Mouse (Mus musculus) erythroid progenitor cell, adult 5-6 weeks (primary cell): Measurements from ENCODE around the gene Foxb1. TPM values are rescaled to one million over a fixed set of nuclear protein-coding genes. Genes with fewer than 3 reads are reported as not detected.

Source experiments
- ATAC-seq: replicated peaks from 2 replicates; pipeline ENCODE4 v1.8.0; 2016; ENCODE audit warnings: moderate number of reproducible peaks, mild to moderate bottlenecking, moderate TSS enrichment, inconsistent platforms; ENCODE audit not compliant: poor library complexity, low FRiP score, severe bottlenecking
- total RNA-seq, 2 experiments: library from RNA; stranded (forward) in 1 of 2; stranded (reverse) in 1 of 2; fragments of 150-400 nt in 1 of 2; fragments of 186-747, 209-891 nt in 1 of 2; gene quantifications; 2 replicates each; pipeline versions ENCODE4 v1.2.3 to v1.2.4; 2015 to 2017; ENCODE audit warnings: low replicate concordance in 2 of 2

Gene Foxb1
- total RNA-seq, 2 experiments from 2014 or later, result not detected

DNA sequence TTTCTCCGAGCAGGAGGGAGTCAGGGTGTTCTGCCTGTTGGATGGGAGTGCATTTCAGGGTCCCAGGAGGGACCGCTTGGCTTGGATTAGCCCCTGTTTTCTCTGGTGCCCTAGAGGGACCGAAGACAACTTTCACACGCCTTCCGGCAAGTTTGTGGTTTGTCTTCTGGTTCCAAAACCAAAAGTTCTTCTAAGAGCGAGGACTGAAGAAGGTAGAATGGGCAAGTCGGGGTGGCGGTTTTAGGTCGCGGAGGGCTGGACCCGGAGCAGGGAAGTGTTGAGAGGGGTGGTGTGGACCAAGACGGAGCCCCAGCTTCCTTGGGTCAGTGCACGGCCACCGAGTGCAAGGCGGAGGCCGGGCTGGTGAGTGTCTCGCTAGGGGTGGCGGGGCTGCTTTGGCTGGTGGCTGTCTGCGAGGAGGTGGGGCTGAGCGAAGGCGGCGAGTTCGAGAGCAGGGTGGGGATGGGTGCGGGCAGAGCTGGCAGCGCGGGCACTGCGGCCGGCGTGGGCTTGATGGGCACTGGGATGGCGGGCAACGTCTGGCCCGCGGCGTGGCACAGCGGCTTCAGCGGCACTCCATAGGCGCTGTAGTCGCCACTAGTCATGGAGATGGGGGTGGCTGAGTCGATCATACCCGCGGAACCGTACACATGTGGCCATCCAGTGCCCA, 1.7 kb downstream of the Foxb1 start:
- no peak for ATAC-seq

DNA sequence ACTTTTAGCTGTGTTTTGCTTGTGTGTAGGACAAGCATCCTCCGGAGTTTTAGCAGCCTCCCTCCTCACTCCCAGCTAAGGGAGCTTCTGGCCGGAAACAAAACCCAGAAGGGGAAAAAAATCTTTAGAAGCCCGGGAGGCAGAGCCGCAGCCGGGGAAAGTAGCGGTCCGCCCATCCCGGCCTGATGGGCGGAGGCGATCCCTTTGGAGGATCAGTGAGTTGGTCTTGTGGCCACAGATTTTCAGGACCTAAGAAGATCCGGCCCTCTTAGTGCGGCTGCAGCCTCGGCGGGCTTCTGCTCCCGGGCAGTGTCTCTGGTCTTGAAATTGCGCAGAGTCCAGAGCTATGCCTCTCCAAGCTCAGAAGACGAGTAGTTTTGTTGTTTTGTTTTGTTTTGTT, 2.2 kb downstream of the Foxb1 start:
- no peak for ATAC-seq

DNA sequence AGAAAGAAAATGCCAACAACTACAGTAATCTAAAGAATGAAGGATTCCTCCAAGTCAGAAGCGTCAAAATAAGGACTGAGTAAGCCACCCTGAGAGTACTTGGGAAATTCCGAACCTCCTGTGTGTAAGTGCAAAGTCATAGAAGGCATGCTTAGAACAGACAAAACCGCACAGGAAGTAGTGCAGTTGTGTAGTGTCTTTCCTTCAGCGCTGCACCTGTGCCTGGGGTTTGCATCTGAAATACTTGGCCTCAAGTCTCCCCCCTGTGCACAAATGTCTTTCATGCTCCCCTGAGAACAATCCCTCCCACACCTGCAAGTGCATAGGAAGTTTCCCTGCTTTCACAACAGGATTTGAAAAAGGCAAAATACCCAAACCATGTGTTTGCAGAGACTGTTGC, 3.5 kb downstream of the Foxb1 start:
- ATAC-seq, result no peak

DNA sequence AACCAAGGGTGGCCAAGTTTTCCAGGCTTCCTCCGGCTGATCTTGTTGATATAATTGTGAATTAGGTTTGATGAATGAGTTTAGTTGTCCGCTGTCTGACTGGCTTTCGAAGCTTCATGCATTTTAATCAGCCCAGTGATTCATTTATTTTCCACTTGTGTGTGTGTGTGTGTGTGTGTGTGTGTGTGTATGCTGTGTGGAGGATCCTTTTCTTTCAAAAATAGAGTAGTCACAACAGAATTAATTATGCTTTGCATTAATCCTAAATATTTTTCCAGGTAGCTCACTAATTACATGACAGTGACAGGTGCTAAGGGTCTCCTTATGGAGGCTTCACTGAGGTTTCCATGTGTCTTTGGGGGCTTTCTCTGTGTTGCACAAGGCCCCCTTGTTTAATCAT, 4.3 kb downstream of the Foxb1 start:
- ATAC-seq, result no peak

DNA sequence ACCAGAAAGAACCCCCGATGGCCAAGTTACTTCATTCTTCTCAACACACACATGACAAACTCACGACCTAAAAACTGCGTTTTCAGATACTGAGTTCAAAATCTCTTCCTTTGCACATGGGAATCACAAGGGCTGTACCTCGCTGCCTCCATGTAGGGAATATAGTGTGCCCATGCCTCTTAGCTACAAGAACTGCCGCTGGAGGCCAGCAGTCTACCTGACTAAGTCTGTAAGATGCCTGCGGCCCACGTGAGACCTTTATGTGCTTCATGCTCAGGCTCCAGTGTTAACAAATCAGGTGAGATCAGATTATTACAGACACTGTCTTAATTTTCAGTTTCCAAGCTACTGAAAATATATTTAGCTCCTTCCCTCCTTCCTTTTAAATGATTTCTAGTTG, 4.7 kb downstream of the Foxb1 start:
- no peak for ATAC-seq

DNA sequence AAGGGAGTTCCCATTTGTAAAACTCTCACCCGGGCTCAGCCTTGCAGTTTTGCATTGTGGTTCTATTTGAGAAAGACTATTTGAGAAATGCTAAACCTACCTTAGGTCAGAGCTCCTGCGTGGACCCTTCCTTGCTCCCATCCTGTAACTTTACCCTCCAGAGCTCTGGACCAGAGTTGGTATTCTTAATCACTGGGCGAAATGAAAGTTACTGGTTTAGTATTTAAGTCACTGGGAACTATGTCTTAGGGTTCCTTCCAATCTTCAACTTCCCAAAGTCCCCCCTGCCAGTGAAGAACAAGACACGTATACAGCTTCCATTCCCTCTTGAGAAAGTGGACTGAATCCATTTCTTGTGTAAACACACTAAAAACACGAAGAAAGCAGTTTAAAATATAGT, 5.6 kb downstream of the Foxb1 start:
- no peak for ATAC-seq

DNA sequence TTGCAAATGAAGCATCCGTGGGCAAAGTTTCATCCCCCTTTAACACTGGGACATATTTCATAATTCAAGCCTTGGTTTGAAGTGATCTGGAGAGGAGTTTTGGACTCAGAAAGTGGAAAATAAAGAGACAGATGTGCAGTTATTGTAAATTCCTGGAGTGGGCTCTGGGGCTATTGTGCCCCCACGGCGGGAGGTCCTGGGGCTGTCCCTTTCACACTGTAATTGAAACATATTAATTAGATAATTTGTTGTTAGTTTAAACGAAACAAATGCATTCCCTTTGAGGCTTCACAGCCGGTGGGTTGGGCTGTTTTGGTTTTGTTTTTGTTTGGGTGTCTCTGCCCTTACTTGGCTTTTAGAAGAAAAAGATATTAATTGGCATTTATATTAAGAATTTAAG, 6.0 kb downstream of the Foxb1 start:
- ATAC-seq, result no peak

DNA sequence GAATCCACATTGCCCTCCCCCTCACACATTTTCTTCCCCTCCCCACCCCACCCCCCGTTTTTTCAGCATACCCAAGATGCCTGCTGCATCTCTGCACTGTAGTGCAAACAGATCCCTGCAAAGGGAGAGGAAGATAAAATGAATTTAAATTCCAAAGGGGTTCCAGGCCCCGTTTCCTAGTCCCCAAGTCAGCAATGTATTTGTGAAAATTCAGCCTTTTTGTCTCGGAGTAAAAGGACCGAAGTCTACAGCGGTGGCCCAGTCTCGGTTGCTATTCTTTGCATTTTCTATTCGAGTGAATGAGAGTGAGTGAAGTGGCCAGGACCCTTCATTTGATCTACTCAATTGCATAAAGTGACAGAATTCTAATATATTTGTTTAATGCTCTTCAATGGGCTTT, 6.4 kb downstream of the Foxb1 start:
- ATAC-seq, result no peak

DNA sequence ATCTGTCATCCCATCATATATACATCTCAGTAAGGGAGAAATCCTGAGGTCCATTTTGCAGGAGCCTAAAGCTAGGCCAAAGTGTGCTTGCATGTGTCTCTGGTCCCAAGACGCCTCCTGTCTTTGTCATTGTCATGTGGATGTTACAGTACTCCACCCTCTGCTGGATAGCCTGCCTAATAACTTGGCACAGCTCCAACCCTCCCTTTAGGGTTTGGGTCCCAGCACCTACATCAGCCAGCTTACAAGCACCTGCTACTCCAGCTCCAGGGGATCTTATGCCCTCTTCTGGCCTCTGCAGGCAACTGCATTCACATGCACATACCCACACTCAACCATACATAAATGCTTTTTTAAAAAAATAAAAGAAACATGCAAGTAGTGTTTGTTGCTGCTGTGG, 12.8 kb downstream of the Foxb1 start:
- no peak for ATAC-seq

DNA sequence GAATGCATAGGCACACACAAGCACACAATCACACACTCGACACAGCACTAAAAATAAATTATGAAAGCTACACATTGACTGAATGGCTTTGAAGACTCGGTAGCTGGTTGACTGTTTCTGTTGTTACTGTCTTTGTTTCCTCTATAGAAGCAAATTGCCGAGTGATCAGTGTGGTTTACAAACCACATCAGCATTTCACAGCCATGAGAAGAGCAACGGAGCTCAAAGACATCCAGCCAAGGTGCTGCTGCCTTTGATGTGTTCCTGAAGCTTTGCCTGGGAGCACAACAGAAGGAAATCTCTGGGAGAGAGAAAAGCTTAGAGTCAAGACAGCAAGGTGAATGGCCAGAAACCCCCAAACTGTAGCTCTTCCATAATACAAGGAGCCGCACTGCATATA, 32.0 kb downstream of the Foxb1 start:
- no peak for ATAC-seq

DNA sequence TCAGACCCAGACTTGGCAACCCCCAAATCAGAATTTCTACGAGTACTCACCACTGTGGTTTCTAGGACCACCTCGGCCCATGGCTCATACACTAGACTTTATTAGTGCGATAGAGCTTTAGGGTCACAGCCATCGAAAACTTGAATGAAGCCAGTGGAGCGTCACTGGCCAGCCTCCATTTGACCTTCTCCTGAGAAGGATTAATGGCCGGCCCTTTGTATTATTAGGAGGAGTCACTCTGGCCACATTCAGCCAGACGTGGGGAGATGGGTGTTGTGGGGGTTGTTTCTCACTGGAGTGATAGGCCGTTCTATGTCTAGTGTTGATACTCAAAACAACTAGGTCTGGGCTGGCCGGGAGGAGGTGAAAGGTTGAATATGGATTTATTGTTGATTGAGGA, 42.3 kb downstream of the Foxb1 start:
- ATAC-seq, result no peak

DNA sequence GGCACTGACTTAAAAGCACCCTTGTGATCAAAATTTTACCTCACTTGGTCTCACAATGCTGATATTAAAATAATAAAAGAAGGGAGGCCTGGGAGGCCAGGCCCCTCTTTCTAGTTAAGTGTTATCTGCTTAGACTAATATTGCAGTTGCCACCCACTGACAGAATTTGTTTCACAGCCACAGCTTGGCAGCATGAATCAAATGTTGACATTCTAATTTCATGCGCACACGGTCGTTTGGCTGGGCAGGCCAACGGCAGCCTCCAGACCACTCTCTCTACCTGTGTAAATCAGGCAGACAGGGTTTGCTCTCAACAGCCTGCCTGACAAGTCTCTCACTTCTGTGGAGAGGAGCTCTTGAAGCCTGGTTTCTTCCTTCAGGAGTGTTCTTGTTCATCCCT, 44.4 kb downstream of the Foxb1 start:
- no peak for ATAC-seq

DNA sequence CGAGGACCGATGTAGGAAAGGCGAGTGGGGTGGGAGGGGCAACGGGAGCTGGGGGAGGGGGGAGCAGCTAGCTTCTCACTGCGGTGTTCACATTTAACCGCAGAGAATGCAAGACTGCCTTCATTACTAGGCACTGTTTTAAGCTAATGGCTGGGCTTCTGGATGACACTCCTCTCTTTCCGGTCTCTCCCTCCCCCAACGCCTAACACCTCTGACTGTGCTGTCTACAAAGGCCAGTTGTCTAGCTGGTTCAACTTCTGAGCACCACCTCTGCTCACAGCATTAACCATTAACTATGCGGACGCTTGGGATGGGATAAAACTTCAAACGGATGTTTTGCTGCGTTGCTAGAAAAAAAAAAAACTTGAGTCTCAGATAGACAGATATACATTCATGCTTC, 45.3 kb downstream of the Foxb1 start:
- no peak for ATAC-seq

DNA sequence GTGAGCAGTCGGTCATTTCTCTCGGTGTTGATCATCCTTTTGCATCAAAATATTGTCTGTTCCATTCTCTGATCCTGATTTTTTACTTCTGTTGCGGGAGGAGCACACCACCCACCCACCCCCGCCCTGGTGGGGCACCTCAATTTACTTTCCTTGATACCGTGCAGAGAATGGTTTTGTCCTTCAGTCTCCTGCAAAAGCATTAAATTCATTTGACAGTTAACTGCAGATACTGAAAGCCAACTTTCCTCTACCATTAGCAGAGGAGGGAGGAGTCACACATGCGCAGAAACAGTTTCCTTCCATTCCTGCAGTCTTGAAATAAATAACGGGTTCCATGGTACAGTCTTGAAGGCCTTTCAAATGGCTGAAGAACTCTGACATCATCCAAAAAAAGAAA, 46.4 kb downstream of the Foxb1 start:
- ATAC-seq, result no peak

DNA sequence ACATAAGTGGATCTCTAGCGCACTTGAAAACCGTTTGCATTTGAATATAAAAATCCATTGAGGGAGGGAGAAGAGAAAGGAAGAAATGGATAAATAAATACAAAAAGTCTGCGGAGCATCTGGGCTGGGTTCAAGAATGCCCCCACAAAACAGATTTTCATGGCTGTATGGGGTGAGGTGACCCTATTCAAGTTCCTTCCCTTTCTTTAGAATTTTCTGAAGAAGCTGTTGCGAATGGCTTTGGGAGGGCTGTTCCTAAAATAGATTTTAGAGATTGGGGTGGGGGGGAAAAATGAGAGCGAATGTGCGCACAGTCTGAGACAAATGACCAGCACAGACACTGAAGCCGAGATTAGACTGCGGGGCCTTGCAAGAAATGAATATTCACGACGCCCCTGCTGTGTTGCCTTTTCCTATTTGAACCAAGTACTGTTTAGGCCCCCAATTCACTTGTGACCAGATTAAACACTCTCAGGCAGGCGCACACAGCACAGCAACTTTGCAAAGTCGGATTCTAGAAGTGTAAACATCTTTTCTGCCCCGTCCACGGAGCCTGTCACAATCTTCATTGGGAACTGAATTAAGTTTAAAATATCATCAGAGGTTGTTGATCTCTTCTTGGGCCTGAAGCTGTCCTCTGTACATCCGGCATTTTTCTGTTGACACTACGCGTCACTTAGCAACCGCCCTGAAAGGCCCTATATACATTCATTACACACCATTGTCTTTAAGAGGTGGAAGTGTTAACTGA, 47.0 kb downstream of the Foxb1 start:
- ATAC-seq, result no peak

DNA sequence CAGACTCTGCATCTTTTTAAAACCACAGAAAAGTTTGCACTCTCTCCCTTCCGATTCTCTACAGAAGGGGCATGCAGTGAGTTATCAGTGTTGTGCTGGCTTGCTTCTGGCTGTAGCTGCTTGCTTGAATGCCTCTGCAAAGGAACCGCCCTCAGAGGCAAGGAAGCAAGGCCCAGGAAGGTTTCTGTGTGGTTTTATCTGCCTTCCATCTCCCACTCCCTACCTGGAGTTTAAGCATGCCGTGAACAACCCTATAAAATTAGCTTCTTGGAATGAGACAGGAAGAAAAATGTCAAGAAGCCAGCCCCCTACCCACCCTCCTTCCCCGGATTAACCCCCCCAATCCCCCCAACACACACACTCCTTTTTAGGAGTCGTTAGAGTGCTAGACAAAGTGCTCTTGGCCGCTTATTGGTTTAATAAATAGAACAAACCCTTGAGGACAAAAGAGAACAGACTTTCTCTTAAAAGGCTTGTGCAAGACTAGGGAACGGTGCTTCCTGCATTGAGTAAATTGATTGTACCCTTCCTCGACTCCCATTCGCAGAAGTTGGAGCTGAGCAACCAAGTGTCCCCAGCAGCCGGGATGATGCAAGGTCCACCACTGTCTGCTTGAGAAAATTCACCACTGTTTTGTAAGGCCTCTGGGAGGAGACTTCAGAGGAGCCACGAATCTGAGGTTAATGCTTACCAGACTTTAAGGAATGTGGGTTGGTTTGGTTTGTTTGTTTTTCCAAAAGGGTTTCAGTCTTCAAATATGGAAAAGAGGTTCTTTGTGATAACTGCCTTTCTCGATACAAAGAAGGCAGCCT, 47.8 kb downstream of the Foxb1 start:
- ATAC-seq, result no peak

Other genes starting within 250 kb of the Foxb1 start
- gene Bnip2, start 228.5 kb upstream of the Foxb1 start, total RNA-seq (2015; ENCODE audit: low replicate concordance), result 64.2 and 80.1 TPM in 2 replicates
- gene Bnip2, start 228.5 kb upstream of the Foxb1 start, total RNA-seq (2017; ENCODE audit: low replicate concordance), result 88.1 and 97.8 TPM in 2 replicates